Mouse (Mus musculus) CH12.LX (cell line): Measurements from ENCODE around the gene Tanc1.

Source experiments
- CTCF ChIP-seq, 2 experiments: IDR thresholded peaks in 1 of 2; conservative IDR thresholded peaks in 1 of 2; 2 replicates each; pipeline ENCODE4 v1.5.1; 2011 to 2012; ENCODE audit warnings: low read depth in 2 of 2, low read length in 2 of 2, improper control_type of control experiment in 1 of 2, inconsistent platforms in 1 of 2, mild to moderate bottlenecking in 1 of 2, moderate library complexity in 1 of 2
- EP300 ChIP-seq: IDR thresholded peaks from 2 replicates; pipeline ENCODE4 v1.6.1; 2011; ENCODE audit warnings: low read length, improper control_type of control experiment
- KAT2A ChIP-seq: IDR thresholded peaks from 2 replicates; pipeline ENCODE4 v1.6.1; 2012; ENCODE audit warnings: low read length, improper control_type of control experiment, inconsistent platforms; ENCODE audit not compliant: insufficient replicate concordance
- POLR2A ChIP-seq: IDR thresholded peaks from 2 replicates; pipeline ENCODE4 v1.6.1; 2011; ENCODE audit warnings: low read depth, mild to moderate bottlenecking, improper control_type of control experiment, low read length
- RAD21 ChIP-seq: IDR thresholded peaks from 2 replicates; pipeline ENCODE4 v1.6.1; 2011; ENCODE audit warnings: low read depth, mild to moderate bottlenecking, low read length, improper control_type of control experiment, moderate library complexity

DNA sequence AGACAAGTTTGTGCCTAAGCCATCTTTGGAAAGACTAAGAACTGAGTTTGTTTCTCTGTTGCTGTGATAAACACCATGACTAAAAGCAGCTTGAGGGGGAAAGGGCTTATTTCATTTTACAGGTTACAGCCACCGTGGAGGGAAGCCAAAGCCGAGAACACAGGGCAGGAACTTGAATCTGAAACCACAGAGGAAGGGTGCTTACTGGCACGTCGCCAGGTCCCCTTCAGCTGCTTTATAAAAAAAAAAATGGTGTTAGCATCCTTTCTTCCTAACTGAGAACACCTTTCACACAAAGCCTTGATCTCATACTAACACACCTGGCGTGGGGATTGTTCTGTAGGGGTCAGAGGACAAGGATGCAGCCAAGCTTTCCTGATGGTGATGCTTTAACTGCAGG, 19.6 kb downstream of the Tanc1 start:
- TF ChIP-seq POLR2A (no peak), CTCF (conservative IDR thresholded peaks at IDR 0.05 in 1 of 2, IDR thresholded peaks at IDR 0.05 in 1 of 2; ENCODE audit: low read depth in 2 of 2, low read length in 2 of 2) (no peak), KAT2A (no peak), EP300 (no peak), RAD21 (no peak)
